Mouse (Mus musculus) lung, postnatal 0 days (tissue): Measurements from ENCODE around the gene Ccng1. TPM values are rescaled to one million over a fixed set of nuclear protein-coding genes. Genes with fewer than 3 reads are reported as not detected.

Experiments used
- ATAC-seq: fragments of 200-750 bp; cut with Nextera tagmentation; 2 replicates; pipeline ENCODE4 v1.8.0; 2017; ENCODE audit warnings: moderate library complexity
- DNase-seq: peaks from one replicate; pipeline ENCODE4 v3.0.0-alpha.2; 2016; ENCODE audit warnings: low spot score
- H3K27ac ChIP-seq: fragments of 300-500 bp; sonication (generic); 2 replicates; pipeline ENCODE4 v1.5.1; 2014; ENCODE audit warnings: antibody characterized with exemption, mild to moderate bottlenecking, low read length, mixed read lengths
- H3K27me3 ChIP-seq: fragments of 300-500 bp; sonication (generic); replicated peaks from 2 replicates; pipeline ENCODE4 v1.6.1; 2014; ENCODE audit warnings: low read length, mixed read lengths; ENCODE audit not compliant: insufficient read depth
- H3K36me3 ChIP-seq: fragments of 300-500 bp; sonication (generic); 2 replicates; pipeline ENCODE4 v1.6.1; 2014; ENCODE audit warnings: low read length, mixed read lengths; ENCODE audit not compliant: insufficient read depth
- H3K4me1 ChIP-seq: fragments of 300-500 bp; sonication (generic); 2 replicates; pipeline ENCODE4 v1.6.1; 2014; ENCODE audit warnings: antibody characterized with exemption, low read depth, low read length, mixed read lengths; ENCODE audit not compliant: insufficient read depth
- H3K4me2 ChIP-seq: fragments of 300-500 bp; sonication (generic); replicated peaks from 2 replicates; pipeline ENCODE4 v1.6.1; 2014; ENCODE audit warnings: low read depth, mild to moderate bottlenecking, low read length, moderate library complexity, mixed read lengths
- H3K4me3 ChIP-seq: fragments of 300-500 bp; sonication (generic); 2 replicates; pipeline ENCODE4 v1.5.1; 2014; ENCODE audit warnings: low read depth, low read length
- H3K9ac ChIP-seq: fragments of 300-500 bp; sonication (generic); replicated peaks from 2 replicates; pipeline ENCODE4 v1.6.1; 2014; ENCODE audit warnings: low read depth, mild to moderate bottlenecking
- H3K9me3 ChIP-seq: fragments of 300-500 bp; sonication (generic); 2 replicates; pipeline ENCODE4 v1.6.1; 2016; ENCODE audit warnings: low read length, mixed read lengths
- CTCF ChIP-seq: IDR thresholded peaks from 2 replicates; pipeline ENCODE4 v1.5.1; 2016; ENCODE audit warnings: antibody characterized with exemption, mild to moderate bottlenecking
- EP300 ChIP-seq: IDR thresholded peaks from 2 replicates; pipeline ENCODE4 v1.6.1; 2016; ENCODE audit warnings: antibody characterized with exemption, mild to moderate bottlenecking, control low read depth
- WGBS: fragments of 180-500 bp; shearing (Covaris S2); extraction: QIAGEN DNeasy Blood & Tissue Kit; methylation state at CpG from one replicate; pipeline ENCODE4 v1.1.7; 2014; 5-methylcytosine and 5-hydroxymethylcytosine counted together
- polyA plus RNA-seq: library from polyadenylated mRNA; unstranded; fragments of >200 nt; fragmentation: Nextera tagmentation; extraction: Ambion mirVana; gene quantifications from 2 replicates; pipeline ENCODE4 v1.2.1, GENCODE M21; 2015

The Ccng1 gene
- polyA plus RNA-seq, 1 experiment from 2014 or later = 26.2 TPM

- no peaks in the 10 kb centered on the region for H3K9me3 ChIP-seq
- ATAC-seq = no peak
- no peak overlapping the region for H3K4me3 ChIP-seq
- H3K36me3 ChIP-seq = no peaks in the 10 kb centered on the region
- H3K4me1 ChIP-seq = no peaks in the 10 kb centered on the region
- peak; percentile 74 for DNase-seq
- no peak for TF ChIP-seq EP300
- peak; percentile 72 for TF ChIP-seq CTCF
- no peak overlapping the region for H3K4me2 ChIP-seq
- WGBS = 45% methylated on average over 12 of the region's 12 CpGs
- H3K9ac ChIP-seq = no peak overlapping the region
- H3K27me3 ChIP-seq = no peaks in the 10 kb centered on the region
- no peak overlapping the region for H3K27ac ChIP-seq
These were observed 20.5 kb upstream of the Ccng1 start for GRCm38 (mm10) chr11:40775315-40776269.

- H3K4me1 ChIP-seq = no peaks in the 10 kb centered on the region
- ATAC-seq = no peak
These were observed 9.6 kb upstream of the Ccng1 start for GRCm38 (mm10) chr11:40764690-40765089.

GRCm38 (mm10) chr11:40763395-40763794 is 8.3 kb upstream of the Ccng1 start:
- H3K4me2 ChIP-seq = no peak overlapping the region
- H3K9ac ChIP-seq = no peak overlapping the region
- H3K9me3 ChIP-seq = no peaks in the 10 kb centered on the region
- DNase-seq (peak; percentile 60), ATAC-seq (no peak)
- TF ChIP-seq CTCF (peak; percentile 73), EP300 (no peak)
- no peaks in the 10 kb centered on the region for H3K36me3 ChIP-seq
- no peaks in the 10 kb centered on the region for H3K27me3 ChIP-seq
- no peak overlapping the region for H3K4me3 ChIP-seq
- no peaks in the 10 kb centered on the region for H3K4me1 ChIP-seq
- 15% methylated on average over 2 of the region's 2 CpGs for WGBS
- H3K27ac ChIP-seq = no peak overlapping the region

More at GRCm38 (mm10) chr11:40764690-40765089, 9.6 kb upstream of the Ccng1 start:
- 67% methylated on average over 4 of the region's 4 CpGs for WGBS
- H3K9ac ChIP-seq = no peak overlapping the region
- no peaks in the 10 kb centered on the region for H3K36me3 ChIP-seq
- DNase-seq = no peak
- TF ChIP-seq CTCF (no peak), EP300 (no peak)
- H3K27me3 ChIP-seq = no peaks in the 10 kb centered on the region
- H3K4me3 ChIP-seq = no peak overlapping the region
- no peaks in the 10 kb centered on the region for H3K9me3 ChIP-seq
- H3K27ac ChIP-seq = no peak overlapping the region
- no peak overlapping the region for H3K4me2 ChIP-seq

- Histone ChIP-seq H3K4me3 (no peak overlapping the region), H3K4me2 (no peak overlapping the region), H3K27ac (no peak overlapping the region), H3K27me3 (no peaks in the 10 kb centered on the region), H3K4me1 (no peaks in the 10 kb centered on the region), H3K9ac (no peak overlapping the region), H3K36me3 (no peaks in the 10 kb centered on the region), H3K9me3 (no peaks in the 10 kb centered on the region)
- 74% methylated on average over 8 of the region's 8 CpGs for WGBS
- TF ChIP-seq EP300 = no peak
- TF ChIP-seq CTCF = no peak
- ATAC-seq (no peak), DNase-seq (peak; percentile 26)
These were observed 4.8 kb upstream of the Ccng1 start for GRCm38 (mm10) chr11:40759896-40760295.

- H3K4me3 ChIP-seq = no peak overlapping the region
- no peak for ATAC-seq
- DNase-seq = no peak
- no peaks in the 10 kb centered on the region for H3K27me3 ChIP-seq
- H3K4me1 ChIP-seq = no peaks in the 10 kb centered on the region
- H3K36me3 ChIP-seq = 0 out of 2 replicates have a peak, but pooled peaks cover 2% of the 10 kb centered on the region
- TF ChIP-seq EP300 (no peak), CTCF (no peak)
- no peak overlapping the region for H3K9ac ChIP-seq
- no peak overlapping the region for H3K27ac ChIP-seq
- WGBS = 94% methylated on average over 8 of the region's 8 CpGs
- peak overlapping the region; percentile 91; the same call in 1 of the 2 replicates for H3K4me2 ChIP-seq
- H3K9me3 ChIP-seq = no peaks in the 10 kb centered on the region
These were observed 857 bp upstream of the Ccng1 start for GRCm38 (mm10) chr11:40755968-40756367.

GRCm38 (mm10) chr11:40754664-40755107 is 425 bp downstream of the Ccng1 start:
- WGBS = 2% methylated on average over 19 of the region's 19 CpGs
- Histone ChIP-seq H3K4me2 (peak overlapping the region; percentile 91), H3K4me3 (peak overlapping the region; percentile 84), H3K36me3 (peaks cover 10% of the 10 kb centered on the region; the same call in 1 of the 2 replicates), H3K9ac (peak overlapping the region; percentile 76), H3K4me1 (no peaks in the 10 kb centered on the region), H3K27me3 (no peaks in the 10 kb centered on the region), H3K27ac (peak overlapping the region; percentile 80), H3K9me3 (no peaks in the 10 kb centered on the region)
- peak; percentile 62; the same call in 1 of the 2 replicates for ATAC-seq
- DNase-seq = peak; percentile 32
- no peak for TF ChIP-seq EP300
- no peak for TF ChIP-seq CTCF
